Mouse (Mus musculus): ENCODE measurements around the gene Tfr2. TPM values are rescaled to one million over a fixed set of nuclear protein-coding genes. Genes with fewer than 3 reads are reported as not detected.

Gene Tfr2
- total and polyA plus RNA-seq, 3 experiments: 96.2 to 112 TPM; not detected in 1

- Histone ChIP-seq H3K9ac (ENCODE audit: control insufficient read depth, low read depth, low read length, poor library complexity, severe bottlenecking) (no peak overlapping the region), H3K79me2 (ENCODE audit: control insufficient read depth, insufficient read depth, low read length, poor library complexity) (peaks cover 28% of the 10 kb centered on the region), H3K27ac (ENCODE audit: control insufficient read depth, low read depth, low read length) (no peak overlapping the region), H3K4me1 (ENCODE audit: control insufficient read depth in 1 of 2, insufficient read depth in 2 of 2, low read length in 2 of 2) (peaks cover 4 to 5% of the 10 kb centered on the region in 2 experiments; a peak in 1 of 4 replicates), H3K4me3 (ENCODE audit: control insufficient read depth in 1 of 2, insufficient read depth in 1 of 2, low read depth in 2 of 2, low read length in 2 of 2) (no peak overlapping the region), H3K9me3 (replicated peaks; ENCODE audit: insufficient read depth, low read length) (no peaks in the 10 kb centered on the region), H3K27me3 (ENCODE audit: control insufficient read depth in 1 of 2, insufficient read depth in 2 of 2, low read length in 2 of 2) (no peaks in the 10 kb centered on the region), H3K36me3 (ENCODE audit: control insufficient read depth in 1 of 2, insufficient read depth in 2 of 2, low read length in 2 of 2) (peaks cover 2 to 6% of the 10 kb centered on the region in 2 experiments)
- no peak for DNase-seq (ENCODE audit: low read depth, low spot score)
- TF ChIP-seq SMC3 (IDR thresholded peaks at IDR 0.05; ENCODE audit: low read depth, low read length): no peak
- no peak for TF ChIP-seq MYC (IDR thresholded peaks at IDR 0.05; ENCODE audit: low read depth, low read length)
- no peak for TF ChIP-seq ZC3H11A (IDR thresholded peaks at IDR 0.05; ENCODE audit: low read depth, low read length)
- no peak for TF ChIP-seq JUND (IDR thresholded peaks at IDR 0.05; ENCODE audit: low read depth, low read length)
- TF ChIP-seq CTCF (IDR thresholded peaks at IDR 0.05 in 2 of 3, conservative IDR thresholded peaks at IDR 0.05 in 1 of 3; ENCODE audit: control insufficient read depth in 1 of 3, insufficient read depth in 1 of 3, low read depth in 2 of 3, low read length in 3 of 3, poor library complexity in 1 of 3, severe bottlenecking in 1 of 3): no peak
- no peak for TF ChIP-seq NELFE (IDR thresholded peaks at IDR 0.05; ENCODE audit: low read depth, low read length)
- TF ChIP-seq GABPA (IDR thresholded peaks at IDR 0.05; ENCODE audit: low read depth, low read length): no peak
- no peak for TF ChIP-seq TAL1 (IDR thresholded peaks at IDR 0.05; ENCODE audit: low read length)
- no peak for TF ChIP-seq TBP (IDR thresholded peaks at IDR 0.05; ENCODE audit: low read depth, low read length)
- no peak for TF ChIP-seq MEF2A (IDR thresholded peaks at IDR 0.05; ENCODE audit: extremely low read depth, insufficient replicate concordance, low read depth, low read length, poor library complexity, severe bottlenecking)
- no peak for TF ChIP-seq ETS1 (IDR thresholded peaks at IDR 0.05; ENCODE audit: low read depth, low read length)
- no peak for TF ChIP-seq SIN3A (IDR thresholded peaks at IDR 0.05; ENCODE audit: low read length)
Observed at GRCm38 (mm10) chr5:137530075-137530474, 39.6 kb upstream of the Tfr2 start.

- peak overlapping the region; percentile 1 to 99; a peak in 3 of 4 replicates for H3K4me3 ChIP-seq (ENCODE audit: control insufficient read depth in 1 of 2, insufficient read depth in 1 of 2, low read depth in 2 of 2, low read length in 2 of 2)
- peaks cover 4 to 5% of the 10 kb centered on the region in 2 experiments; a peak in 1 of 4 replicates for H3K4me1 ChIP-seq (ENCODE audit: control insufficient read depth in 1 of 2, insufficient read depth in 2 of 2, low read length in 2 of 2)
- H3K27ac ChIP-seq (ENCODE audit: control insufficient read depth, low read depth, low read length): no peak overlapping the region
- no peak overlapping the region for H3K9ac ChIP-seq (ENCODE audit: control insufficient read depth, low read depth, low read length, poor library complexity, severe bottlenecking)
- H3K9me3 ChIP-seq (replicated peaks; ENCODE audit: insufficient read depth, low read length): no peaks in the 10 kb centered on the region
- no peaks in the 10 kb centered on the region for H3K27me3 ChIP-seq (ENCODE audit: control insufficient read depth in 1 of 2, insufficient read depth in 2 of 2, low read length in 2 of 2)
- peaks cover 28% of the 10 kb centered on the region for H3K79me2 ChIP-seq (ENCODE audit: control insufficient read depth, insufficient read depth, low read length, poor library complexity)
- peaks cover 2 to 6% of the 10 kb centered on the region in 2 experiments for H3K36me3 ChIP-seq (ENCODE audit: control insufficient read depth in 1 of 2, insufficient read depth in 2 of 2, low read length in 2 of 2)
- peak; percentile 44 for DNase-seq (ENCODE audit: low read depth, low spot score)
- TF ChIP-seq UBTF (IDR thresholded peaks at IDR 0.05; ENCODE audit: borderline replicate concordance, insufficient read depth, low read depth, low read length): no peak
- peak; percentile 25; the same call in 1 of the 2 replicates for TF ChIP-seq MAZ (IDR thresholded peaks at IDR 0.05; ENCODE audit: low read depth, low read length)
Observed at GRCm38 (mm10) chr5:137530588-137531413, 38.8 kb upstream of the Tfr2 start.

Data from MEL (cell line).